Mouse (Mus musculus): ENCODE results near the gene Flt3.

Gene Flt3

GRCm38 (mm10) chr5:147410585-147410984 is 10.3 kb upstream of the Flt3 start:
- DNase-seq (ENCODE audit: low read depth, low spot score): no peak

GRCm38 (mm10) chr5:147408731-147409130 is 8.4 kb upstream of the Flt3 start:
- no peak for DNase-seq (ENCODE audit: low read depth, low spot score)

GRCm38 (mm10) chr5:147406135-147406534 is 5.8 kb upstream of the Flt3 start:
- DNase-seq (ENCODE audit: low read depth, low spot score): no peak

- DNase-seq (ENCODE audit: low read depth, low spot score): peak; percentile 76
These were observed 2.2 kb upstream of the Flt3 start for GRCm38 (mm10) chr5:147402505-147402904.

- DNase-seq (ENCODE audit: low read depth, low spot score): no peak
These were observed 735 bp upstream of the Flt3 start for GRCm38 (mm10) chr5:147401024-147401423.

GRCm38 (mm10) chr5:147400505-147400979 is 253 bp upstream of the Flt3 start:
- no peak for DNase-seq (ENCODE audit: low read depth, low spot score)

- no peak for DNase-seq (ENCODE audit: low read depth, low spot score)
These were observed 5.2 kb downstream of the Flt3 start for GRCm38 (mm10) chr5:147395050-147395449.

- DNase-seq (ENCODE audit: low read depth, low spot score): no peak
These were observed 7.5 kb downstream of the Flt3 start for GRCm38 (mm10) chr5:147392667-147393213.

GRCm38 (mm10) chr5:147390772-147391171 is 9.5 kb downstream of the Flt3 start:
- DNase-seq (ENCODE audit: low read depth, low spot score): no peak

GRCm38 (mm10) chr5:147389052-147389451 is 11.2 kb downstream of the Flt3 start:
- DNase-seq (ENCODE audit: low read depth, low spot score): peak; percentile 85

GRCm38 (mm10) chr5:147388376-147389008 is 11.8 kb downstream of the Flt3 start:
- peak; percentile 83 for DNase-seq (ENCODE audit: low read depth, low spot score)

- no peak for DNase-seq (ENCODE audit: low read depth, low spot score)
These were observed 13.4 kb downstream of the Flt3 start for GRCm38 (mm10) chr5:147386865-147387264.

- peak; percentile 80 for DNase-seq (ENCODE audit: low read depth, low spot score)
These were observed 18.9 kb downstream of the Flt3 start for GRCm38 (mm10) chr5:147381396-147381795.

- no peak for DNase-seq (ENCODE audit: low read depth, low spot score)
These were observed 20.8 kb downstream of the Flt3 start for GRCm38 (mm10) chr5:147379481-147379880.

GRCm38 (mm10) chr5:147370276-147370675 is 30.0 kb downstream of the Flt3 start:
- no peak for DNase-seq (ENCODE audit: low read depth, low spot score)

GRCm38 (mm10) chr5:147368221-147368620 is 32.1 kb downstream of the Flt3 start:
- DNase-seq (ENCODE audit: low read depth, low spot score): no peak

GRCm38 (mm10) chr5:147365995-147366765 is 34.1 kb downstream of the Flt3 start:
- no peak for DNase-seq (ENCODE audit: low read depth, low spot score)

- DNase-seq (ENCODE audit: low read depth, low spot score): no peak
These were observed 37.2 kb downstream of the Flt3 start for GRCm38 (mm10) chr5:147363054-147363453.

GRCm38 (mm10) chr5:147358481-147358880 is 41.8 kb downstream of the Flt3 start:
- no peak for DNase-seq (ENCODE audit: low read depth, low spot score)

- DNase-seq (ENCODE audit: low read depth, low spot score): peak; percentile 52
These were observed 42.8 kb downstream of the Flt3 start for GRCm38 (mm10) chr5:147357536-147357935.

- peak; percentile 28 for DNase-seq (ENCODE audit: low read depth, low spot score)
These were observed 43.8 kb downstream of the Flt3 start for GRCm38 (mm10) chr5:147356260-147357055.

GRCm38 (mm10) chr5:147355788-147356187 is 44.5 kb downstream of the Flt3 start:
- DNase-seq (ENCODE audit: low read depth, low spot score): peak; percentile 37

Measured in 3T3-L1 (cell line).